Mouse (Mus musculus) heart, postnatal 4 days (tissue): ENCODE data around the gene Mecom. TPM values are rescaled to one million over a fixed set of nuclear protein-coding genes. Genes with fewer than 3 reads are reported as not detected.
"Not testable (repeated sequence)": the region's sequence is repeated elsewhere in the genome, so short reads cannot be mapped to it uniquely, and the experiment has no call there.

Experiments
- DNase-seq: peaks from one replicate; pipeline ENCODE4 v3.0.0; 2021
- total RNA-seq, 2 experiments: library from RNA; stranded (reverse); gene quantifications; 2 replicates each; pipeline ENCODE4 v1.2.3; 2021

The Mecom gene
- total RNA-seq, 2 experiments from 2014 or later, result 31.5 to 36.1 TPM

DNA sequence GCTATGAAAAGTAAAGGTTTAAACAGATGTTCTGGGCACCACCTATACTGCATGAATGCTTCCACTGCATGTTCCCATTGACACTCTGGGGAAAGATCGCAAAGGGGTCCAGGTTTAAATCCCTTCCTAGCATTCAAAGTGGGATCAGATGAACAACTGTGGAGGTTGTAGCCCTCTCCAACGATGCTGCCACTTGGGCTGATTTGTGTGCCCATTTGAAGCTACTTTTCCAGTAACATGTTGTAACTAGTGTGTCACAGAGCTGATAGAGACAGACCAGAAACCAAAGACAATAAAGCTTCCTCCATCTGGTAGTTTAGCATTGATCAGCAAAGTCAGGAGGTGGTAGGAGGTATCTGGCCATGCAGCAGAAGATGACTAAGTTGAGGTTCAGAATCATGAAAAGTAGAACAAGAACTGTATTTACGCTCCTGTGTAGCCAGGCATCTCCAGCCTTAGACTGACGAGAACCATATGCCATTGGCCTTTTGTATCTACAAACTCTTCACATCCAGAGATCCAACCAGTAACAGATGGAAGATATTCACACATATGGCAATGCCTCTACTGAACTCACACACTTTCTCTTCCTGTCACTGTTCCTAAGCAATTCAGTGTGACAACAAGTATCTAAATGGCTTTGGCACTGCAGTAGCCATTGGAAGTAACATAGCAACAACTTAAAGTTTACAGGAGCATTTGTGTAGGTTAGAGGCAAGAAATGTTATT is 299.0 kb downstream of the Mecom start:
- DNase-seq, result no peak

GRCm38 (mm10) chr3:30247256-30247655 is 300.6 kb downstream of the Mecom start:
- DNase-seq, result no peak

DNA sequence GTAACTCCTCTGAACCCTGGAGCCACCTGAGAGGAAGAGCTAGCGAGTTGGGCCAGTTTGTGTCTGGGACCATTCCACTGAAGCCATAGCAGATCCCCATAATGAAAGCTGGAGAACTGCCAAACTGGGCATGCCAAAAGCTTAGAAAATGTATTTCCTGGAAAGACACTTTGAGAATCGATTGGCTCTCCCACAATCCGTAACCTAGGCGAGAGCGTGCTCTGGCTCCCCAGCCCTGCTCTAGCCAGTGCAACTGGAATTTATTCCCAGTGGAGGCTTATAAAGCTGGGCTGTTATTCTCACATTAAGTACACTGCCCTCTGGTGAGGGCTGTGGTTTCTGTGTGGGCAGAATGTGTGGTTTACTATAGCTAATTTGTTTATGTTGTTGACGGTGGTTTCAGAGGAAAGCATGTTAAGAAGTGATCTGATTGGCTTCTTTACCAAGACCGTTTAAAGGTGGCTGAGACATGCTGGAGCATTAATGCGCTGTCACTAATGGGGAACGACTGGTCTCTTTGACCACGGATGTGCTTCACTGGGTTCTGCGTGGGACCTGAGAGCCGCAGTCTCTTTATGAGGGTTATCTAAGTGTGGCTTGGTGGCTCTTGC is 301.3 kb downstream of the Mecom start:
- DNase-seq, result peak; percentile 32

DNA sequence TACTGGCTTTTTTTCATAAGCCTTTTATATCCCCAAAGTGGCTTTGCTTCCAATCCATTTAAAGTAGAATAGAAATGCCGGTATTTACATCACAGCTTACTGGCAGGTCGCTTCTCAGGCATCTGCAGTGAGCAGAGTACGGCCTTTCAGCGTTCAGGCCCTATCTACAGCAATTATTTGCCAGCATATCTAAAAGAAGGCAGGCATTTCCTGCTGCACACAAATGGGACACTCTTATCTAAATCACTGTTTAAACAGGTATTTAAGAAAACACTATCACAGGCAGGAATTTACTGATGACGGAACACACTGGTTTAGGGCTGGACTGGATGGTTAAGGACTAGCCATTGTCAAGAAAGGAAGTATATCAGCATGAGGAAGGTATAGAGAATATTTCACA is 301.9 kb downstream of the Mecom start:
- DNase-seq, result peak; percentile 6

- peak; percentile 50 for DNase-seq
Observed at GRCm38 (mm10) chr3:30244401-30244871, 303.4 kb downstream of the Mecom start.

DNA sequence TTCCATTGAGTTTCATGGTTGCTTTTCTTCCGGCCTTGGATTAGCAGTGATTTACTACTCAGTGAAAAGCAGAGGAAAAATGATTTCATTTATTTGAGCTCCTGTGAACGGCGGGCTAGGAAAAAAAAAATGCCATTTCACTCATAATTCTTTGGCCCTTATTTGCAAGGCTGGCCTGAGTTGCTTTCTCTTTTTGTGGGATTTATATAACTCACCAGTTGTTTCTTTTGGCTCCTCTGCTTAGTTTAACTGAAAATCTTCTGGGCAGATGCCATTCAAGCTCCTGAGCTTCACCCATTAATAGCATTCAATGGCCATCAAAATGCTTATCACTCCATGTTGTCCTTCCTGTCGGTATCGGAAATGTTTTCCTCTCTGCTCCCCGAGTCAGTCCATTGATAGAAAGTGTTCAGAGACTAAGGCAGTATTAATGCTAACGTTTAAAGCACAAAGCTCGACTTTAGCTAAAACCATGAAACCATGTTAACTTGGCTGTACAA is 304.0 kb downstream of the Mecom start:
- no peak for DNase-seq

DNA sequence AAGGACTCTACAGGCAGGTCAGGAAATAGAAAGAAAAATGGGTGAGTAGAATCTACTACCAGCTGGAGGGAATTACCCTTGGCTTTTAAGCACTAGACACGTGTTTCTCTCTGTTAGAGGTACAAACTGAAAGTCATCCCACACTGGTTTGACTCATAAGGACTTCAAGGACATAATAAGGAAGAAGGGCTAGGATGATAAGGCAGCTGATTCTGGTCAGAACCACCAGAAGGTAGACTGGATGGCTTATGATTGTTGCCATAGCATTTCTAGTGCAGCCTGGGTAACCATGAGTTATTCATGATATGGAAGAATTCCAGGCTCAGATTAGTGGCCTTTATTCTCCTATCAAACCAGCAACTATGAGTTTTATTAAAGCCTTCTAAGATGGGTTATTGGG is 308.4 kb downstream of the Mecom start:
- no peak for DNase-seq

DNA sequence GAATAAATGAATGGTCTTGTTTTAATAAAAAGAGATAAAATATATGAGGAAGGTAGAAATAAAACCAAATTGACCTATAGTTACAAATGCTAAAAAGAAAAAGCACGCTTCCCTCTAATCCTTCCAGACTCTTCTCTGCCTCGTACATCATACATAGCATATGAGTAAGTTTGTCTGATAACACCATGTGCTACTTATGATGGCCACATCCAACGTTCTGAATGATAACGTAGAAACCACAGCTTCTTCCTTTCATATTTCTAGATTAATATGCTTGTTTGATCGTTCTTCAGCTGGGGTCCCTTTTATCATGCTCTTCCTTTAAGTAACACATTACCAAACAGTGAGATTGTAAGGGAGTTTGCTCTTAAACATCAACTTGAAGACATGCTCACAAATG is 310.3 kb downstream of the Mecom start:
- no peak for DNase-seq

DNA sequence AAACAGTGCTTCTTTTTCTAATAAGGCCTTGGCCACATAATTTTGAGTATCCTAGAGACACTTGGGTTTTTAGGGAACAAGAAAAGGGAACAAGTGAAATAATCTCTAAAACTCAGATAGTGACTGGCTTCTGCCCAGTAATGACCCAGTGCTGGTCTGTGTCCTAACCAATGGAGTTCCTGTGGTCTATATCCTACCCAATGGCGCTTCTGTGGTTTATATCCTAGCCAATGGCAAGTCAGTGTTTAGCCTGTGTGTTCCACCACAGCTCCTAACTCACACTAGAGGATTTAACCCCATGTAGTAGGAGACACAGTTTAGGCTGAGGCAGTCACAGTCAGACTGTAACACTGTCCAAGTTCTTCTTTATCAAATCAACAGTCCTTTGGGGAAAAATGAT is 313.8 kb downstream of the Mecom start:
- no peak for DNase-seq

DNA sequence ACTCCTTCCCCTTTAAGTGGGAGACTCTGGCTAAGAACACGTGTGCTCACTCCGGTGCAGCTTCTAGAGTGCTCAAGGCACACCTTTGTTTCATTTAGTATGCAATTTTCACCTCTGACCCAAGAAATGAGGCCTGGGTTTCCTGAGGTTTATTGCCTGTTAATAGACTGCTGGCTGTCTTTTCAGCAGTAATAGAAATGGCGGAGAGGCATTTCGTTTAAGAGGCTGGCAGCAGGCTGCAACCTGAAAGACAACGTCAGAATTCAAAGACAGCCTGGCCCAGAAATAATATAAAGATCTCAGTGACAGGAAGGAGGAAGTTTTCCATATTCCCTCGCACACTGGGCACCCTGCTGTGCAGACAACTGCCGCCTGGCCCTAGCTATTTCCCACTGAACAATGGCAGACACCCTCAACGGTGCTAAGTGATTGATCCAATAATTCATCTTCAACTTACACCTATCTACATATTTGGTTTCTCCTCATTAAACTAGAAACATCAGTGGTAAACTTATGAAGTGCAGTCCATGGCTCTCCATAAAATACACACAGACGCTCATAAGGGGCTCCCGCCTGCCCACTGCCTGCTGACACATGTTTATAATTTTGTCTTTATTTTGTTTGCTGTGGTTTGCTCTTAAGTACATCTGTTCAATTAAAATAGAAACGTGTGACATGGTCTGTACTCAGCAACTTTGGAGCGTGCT is 319.7 kb downstream of the Mecom start:
- no peak for DNase-seq

DNA sequence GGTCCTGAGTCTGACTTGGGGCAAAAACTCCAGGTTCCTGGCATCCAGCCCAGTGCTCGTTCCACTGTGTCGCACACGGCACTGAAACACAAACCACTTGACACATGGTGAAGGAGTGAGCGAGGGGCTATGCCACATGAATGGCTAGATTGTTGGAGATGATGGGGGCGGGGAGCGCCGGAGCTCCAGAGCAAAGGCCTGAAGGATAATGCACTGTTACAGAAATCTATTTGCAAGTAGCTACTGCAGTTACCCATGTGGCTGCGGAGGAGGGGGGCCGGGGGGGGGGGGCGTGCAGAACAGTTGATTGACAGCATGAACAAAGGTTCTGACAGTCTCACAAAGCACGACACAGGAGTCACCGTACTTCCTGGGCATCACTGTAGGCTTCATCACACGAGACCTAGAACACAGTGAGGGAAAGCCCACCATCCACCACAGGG is 320.9 kb downstream of the Mecom start:
- DNase-seq, result peak; percentile 22

DNA sequence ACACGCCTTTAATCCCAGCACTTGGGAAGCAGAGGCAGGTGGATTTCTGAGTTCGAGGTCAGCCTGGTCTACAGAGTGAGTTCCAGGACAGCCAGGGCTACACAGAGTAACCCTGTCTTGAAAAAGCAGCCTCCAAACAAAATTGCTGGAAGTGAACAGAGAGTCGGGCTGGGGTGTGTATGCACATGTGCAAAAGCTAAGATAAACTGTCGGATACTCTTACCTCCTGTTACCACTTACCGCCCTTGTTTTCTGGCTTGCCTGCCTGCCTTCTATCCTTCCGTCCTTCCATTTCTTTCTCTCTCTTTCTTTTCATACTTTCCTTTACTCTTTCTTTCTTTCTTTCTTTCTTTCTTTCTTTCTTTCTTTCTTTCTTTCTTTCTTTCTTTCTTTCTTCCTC is 322.6 kb downstream of the Mecom start:
- DNase-seq, result not testable (repeated sequence)

DNA sequence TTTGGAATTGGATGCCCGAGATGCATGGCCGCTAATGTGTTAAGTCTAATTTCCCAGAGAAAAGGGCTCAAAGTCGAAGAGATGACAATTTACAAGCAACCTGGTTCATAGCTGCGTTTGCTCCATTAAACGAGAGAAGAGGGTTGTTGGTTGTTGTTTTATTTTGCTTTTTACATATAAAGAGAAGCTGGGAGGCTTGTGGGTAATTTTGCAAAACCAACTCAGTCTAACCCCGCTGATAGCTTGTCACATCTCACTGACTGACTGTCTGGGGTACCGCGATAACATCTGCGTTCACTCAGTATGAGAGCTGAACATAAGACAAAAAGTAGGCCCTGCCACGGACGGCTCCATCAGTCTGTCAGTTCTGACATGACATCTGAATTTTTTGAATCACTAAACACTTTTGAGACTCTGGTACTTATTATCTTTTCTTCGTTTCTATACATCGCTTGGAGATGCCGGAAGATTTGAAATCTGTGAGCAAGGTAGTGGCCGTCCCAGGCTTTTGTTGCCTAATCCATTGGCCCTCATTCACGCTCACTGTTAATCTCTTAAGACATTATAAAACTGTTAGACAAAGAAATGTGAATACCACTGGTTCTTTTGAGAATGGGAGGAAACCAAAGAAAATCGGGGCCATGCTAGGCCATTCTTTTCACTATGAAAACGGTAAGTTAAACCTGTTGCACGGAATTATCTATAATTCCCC is 327.0 kb downstream of the Mecom start:
- no peak for DNase-seq

DNA sequence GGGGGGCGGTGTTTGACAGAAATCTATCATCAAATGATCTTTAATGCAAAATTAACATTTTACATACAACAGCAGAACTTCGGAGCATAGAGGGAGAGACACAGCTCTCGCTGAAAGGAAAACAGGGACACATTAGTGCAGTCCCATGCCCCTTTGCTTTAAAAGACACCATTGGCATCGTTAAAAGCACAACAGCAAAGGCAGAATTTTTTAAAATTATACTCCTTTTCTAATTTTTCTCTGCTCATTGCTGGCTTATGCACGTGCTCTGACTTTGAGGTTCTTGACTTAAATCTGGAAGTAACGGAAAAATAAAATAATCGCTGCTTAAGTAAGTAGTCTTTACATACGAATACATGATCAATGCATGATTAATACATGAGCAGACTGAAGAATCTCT is 327.9 kb downstream of the Mecom start:
- no peak for DNase-seq

GRCm38 (mm10) chr3:30219190-30219884 is 328.5 kb downstream of the Mecom start:
- no peak for DNase-seq

GRCm38 (mm10) chr3:30214607-30215006 is 333.2 kb downstream of the Mecom start:
- DNase-seq, result no peak

DNA sequence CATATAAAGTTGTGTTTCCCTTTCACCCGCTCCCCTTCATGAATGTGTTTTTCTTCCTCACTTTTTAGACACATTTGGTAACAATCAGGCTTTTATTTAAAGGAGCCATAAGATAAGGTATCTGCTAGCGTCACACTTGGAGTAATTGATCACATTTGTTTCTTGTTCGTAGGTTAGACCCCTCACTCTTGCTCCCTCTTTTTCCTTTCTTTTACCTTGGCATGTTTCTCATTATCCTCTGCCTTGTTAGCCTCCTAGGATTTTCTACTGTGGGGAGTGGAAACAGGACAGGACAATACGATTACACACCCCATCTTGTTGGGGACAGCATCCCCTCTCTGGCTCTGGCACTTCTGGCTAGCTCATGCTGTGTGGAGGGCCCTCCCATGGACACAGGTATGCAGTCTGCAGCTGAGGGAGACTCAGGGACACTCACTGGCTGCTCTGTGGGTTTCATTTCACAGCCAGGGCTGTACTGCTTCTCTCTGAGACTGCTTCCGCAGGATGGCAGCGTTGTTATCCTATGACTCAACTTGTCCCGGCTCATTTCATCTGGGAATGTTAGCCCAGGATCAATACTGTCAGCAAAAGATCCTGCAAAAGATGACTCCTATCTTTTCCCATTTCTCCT is 334.2 kb downstream of the Mecom start:
- DNase-seq, result no peak

GRCm38 (mm10) chr3:30212802-30213201 is 335.0 kb downstream of the Mecom start:
- DNase-seq, result no peak

DNA sequence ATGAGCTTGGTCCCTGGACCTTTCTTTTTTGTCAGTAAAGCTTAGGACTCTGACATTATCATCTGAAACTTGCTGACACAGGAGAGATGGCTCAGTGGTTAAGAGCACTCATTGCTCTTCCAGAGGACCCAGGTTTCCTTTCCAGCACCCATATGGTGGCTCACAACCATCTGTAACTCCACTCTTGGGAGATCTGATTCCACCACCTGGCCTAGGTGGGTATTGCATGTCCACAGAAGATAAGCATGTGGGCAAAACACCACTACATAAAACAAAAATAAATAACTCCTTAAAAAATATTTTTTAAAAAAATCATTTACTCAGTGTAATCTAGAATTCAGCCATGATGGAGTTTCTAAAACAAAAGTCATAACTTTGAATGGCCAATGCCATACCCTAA is 338.7 kb downstream of the Mecom start:
- DNase-seq, result no peak

DNA sequence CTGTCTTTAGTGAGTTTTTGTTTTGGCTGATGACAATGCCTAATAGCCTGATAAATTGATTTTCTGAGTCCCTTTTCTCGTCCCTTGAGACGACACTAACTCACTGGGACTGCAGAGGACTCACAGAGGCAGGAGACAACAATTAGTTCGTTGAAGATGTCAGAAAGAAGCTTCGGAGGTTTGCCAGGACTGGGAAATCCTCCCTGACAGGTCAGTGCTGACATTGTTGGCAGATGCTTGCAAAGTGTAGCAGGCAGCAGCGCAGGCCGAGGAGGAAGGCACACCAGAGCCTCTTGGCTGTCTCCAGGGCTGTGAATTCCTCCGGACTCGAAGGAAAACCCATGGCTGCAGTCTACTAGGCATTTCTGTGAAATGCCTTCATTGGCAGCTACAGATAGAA is 339.9 kb downstream of the Mecom start:
- DNase-seq, result no peak

DNA sequence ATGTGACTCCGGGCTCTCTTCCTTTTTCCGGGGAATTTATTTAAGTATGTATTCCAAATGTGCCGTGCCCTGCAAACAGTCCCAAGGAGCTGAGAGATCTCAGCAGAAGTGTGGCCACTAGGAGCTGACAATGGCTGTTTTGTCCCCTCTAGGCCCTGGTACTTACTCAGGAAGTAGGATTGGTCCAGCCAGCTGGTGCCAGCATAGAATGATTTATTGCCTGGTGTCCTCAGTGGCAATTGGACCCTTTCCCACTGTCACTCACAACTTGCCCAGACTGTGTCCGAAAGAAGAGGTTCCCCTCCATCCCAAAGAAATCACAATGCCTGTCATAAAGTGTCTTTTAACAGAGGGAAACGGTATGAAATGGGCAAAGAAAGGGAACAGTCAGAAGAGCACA is 340.4 kb downstream of the Mecom start:
- no peak for DNase-seq

GRCm38 (mm10) chr3:30206123-30206522 is 341.7 kb downstream of the Mecom start:
- DNase-seq, result no peak
